Mouse (Mus musculus) heart, postnatal 10 days (tissue): ENCODE measurements around the gene Rftn1. TPM values are rescaled to one million over a fixed set of nuclear protein-coding genes. Genes with fewer than 3 reads are reported as not detected.
"Not testable (repeated sequence)": the region's sequence is repeated elsewhere in the genome, so short reads cannot be mapped to it uniquely, and the experiment has no call there.

Source experiments
- DNase-seq, 2 experiments: peaks; one replicate each; pipeline ENCODE4 v3.0.0; 2021
- intact Hi-C: fragments of 180-260 bp; cut with DNase I; formaldehyde crosslinking; loops from one replicate; pipeline ENCODE4 v1.15.1; 2025
- total RNA-seq, 2 experiments: library from RNA; stranded (reverse); gene quantifications; 2 replicates each; pipeline ENCODE4 v1.2.3; 2021

Rftn1 gene
- 10 to 100 TPM; 69.5 to 79.2 TPM for total RNA-seq

DNA sequence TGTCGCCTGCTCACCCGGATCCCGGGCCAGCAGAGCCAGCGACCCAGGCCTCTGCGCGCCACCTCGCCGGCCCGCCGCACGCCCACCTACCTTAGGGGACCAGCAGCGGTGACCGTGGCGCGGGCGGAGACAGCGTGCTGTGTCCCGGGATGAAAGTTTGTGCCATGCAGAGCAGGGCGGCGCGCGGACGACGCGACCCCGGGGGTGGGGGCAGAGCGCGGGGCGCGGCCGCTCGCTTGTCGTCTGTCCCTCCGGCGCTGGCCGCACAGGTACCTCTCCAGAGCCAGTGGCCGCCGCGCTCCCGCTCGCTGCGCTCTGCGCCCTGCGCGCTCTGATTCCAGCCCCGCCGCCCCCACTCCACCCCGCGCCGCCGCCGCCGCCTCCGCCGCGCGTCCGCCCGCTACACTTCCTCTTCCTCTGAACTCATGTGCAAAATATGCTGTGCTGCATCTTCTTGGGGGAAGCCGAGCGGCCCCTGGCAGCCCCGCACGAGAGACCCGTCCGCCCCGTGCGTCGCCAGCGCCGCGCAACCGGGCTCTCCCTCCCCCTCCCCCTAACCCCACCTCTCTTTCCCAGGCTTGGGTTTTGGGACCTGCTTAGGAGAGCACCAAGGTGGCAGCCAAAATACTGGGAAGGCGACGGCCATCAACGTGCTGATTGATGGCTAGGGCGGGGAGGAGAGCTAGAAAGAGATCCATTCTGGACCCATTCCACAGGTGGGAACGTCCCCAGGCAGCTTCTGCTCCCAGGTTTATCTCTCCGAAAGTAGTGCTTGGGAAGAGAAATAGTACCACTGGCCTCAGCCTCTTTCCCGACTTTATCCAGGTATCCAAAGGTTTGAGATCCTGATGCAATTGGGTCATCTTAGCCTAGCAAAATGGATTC lies at the start of gene Rftn1:
Rftn1 (minus strand) TSS at position 544 of the 885 bp plus-strand sequence.
- DNase-seq: peak; percentile 83 to 85
- intact Hi-C loops: loop anchor here (2.0 kb wide), 1 partner anchor 222 kb away; no protein-coding TSS in a partner anchor

DNA sequence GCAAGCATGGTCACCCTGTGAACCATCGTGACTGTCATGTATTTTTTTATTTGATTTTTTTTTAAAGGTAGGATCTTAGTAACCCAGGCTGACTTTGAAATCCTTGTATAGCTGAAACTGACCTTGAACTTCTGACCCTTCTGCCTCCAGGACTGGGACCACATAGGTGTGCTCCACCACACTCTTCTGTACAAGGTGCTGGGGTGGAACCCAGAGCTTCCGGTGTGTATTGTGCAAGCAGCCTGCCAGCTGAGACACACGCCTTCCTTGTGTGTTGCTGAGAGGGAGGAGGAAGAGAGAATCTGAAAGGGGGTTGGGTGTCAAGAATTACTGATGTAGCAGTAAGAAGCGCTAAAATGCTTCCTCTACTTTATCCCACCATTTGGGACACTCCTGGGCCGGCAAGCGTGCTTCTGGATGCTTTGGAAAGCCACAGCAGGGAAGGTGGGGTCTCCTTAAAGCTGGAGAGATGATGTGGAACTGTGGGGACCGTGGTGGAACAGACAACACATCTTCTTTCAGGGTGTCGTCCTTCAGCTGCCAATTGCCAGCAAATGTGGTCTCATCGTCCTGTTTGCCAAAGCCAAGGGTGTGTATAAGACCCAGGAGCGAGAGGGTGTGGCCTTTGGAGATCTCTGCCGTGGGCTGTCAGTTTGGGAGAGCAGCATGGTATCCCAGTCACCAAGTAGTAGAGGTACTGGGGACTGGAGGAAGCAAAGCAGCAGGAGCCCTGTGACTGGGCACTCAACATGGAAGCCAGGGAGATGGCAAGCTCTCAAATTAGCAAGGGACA lies 47.5 kb upstream of the Rftn1 start:
- intact Hi-C loops: loop anchor here (1.0 kb wide), 3 partner anchors 270 to 303 kb away; no protein-coding TSS in a partner anchor
- no peak for DNase-seq

DNA sequence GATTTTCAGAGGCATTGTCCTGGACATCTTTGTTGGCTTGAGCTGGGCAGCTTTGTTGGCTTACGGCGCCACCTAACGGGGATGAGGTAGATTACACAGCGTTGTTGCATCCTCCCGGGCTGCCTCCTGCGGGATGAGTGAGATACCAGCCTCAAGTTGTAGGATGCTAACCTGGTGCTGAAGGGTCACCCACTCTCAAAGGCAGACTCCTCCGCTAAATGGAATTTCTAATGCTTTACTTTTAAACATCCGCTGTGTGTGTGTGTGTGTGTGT lies 46.9 kb upstream of the Rftn1 start:
- intact Hi-C loops: loop anchor here (1.0 kb wide), 2 partner anchors 269 to 302 kb away; no protein-coding TSS in a partner anchor
- DNase-seq: peak; percentile 88 to 92

DNA sequence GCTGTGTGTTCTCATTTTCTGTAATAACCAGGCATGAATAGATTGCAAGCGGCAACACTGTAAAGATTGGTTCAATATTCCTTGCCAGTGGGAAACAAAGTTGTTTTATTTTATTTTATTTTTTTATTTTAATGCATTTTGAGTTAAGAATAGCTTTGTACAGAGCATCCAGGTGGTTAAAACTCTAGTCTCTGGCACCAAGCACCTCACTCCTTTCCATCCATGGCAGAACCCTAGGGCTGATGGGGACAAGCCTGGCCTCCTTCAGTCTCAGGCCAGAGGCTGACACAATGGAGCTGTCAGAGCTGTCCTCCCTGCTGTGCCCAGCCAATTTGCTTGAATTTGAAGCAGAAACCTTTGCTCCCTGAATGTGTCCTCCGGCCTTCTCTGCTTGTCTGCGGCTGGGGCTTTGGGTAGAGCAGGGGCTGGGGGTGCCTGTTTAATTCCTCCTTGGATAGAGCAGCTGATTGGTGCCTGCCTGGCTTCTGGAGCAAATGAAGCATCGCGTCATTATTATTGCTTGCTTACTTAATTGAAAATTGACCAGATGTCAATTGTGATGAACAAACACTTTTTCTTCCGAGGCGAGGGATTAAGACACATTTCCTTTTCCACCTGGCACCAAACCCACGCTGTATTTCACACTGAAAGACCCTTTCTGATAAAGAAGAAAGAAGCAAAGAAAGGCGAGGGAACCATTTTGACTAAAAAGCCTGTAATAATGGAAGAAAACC lies 46.4 kb upstream of the Rftn1 start:
- intact Hi-C loops: loop anchor here (1.0 kb wide), 2 partner anchors 269 to 302 kb away; no protein-coding TSS in a partner anchor
- peak in 1 of 2 experiments; percentile 24 for DNase-seq

DNA sequence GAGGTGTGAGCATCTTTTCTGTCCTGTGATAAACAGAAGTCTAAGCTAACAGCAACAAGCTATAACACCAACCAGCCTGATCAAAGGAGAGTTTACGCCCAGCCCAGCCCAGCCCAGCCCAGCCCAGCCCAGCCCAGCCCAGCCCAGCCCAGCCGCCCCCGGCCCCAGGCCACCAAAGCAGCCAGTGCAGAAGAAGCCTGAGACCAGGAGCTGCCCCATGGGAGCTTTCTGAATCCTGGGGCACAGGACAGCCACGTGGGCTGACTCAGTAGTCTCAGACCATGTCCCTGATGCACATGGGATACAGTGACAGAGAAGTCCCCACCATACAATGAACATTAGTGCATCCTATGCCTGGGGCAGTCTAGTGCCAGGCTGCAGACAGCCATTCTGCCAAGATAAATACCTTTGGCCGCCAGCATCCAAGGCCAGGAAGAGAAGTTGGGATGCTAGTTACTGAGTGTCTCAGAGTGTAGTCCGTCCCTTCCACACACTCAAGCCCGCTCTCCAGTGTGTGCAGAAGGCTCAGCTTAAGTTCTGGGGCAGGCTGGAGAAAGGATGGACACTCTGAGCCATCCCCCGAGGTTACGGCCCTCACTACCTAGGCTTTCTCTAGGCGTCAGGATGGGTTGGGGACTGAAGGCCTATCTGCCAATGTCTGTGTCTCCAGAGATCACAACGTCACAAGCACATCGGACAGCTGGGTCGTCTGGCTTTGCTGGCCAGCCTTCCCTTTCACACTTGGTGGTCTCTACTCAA lies 45.6 kb upstream of the Rftn1 start:
- peak in 1 of 2 experiments; percentile 27 for DNase-seq
- intact Hi-C loops: loop anchor here (2.0 kb wide), 1 partner anchor 43 kb away; no protein-coding TSS in a partner anchor

DNA sequence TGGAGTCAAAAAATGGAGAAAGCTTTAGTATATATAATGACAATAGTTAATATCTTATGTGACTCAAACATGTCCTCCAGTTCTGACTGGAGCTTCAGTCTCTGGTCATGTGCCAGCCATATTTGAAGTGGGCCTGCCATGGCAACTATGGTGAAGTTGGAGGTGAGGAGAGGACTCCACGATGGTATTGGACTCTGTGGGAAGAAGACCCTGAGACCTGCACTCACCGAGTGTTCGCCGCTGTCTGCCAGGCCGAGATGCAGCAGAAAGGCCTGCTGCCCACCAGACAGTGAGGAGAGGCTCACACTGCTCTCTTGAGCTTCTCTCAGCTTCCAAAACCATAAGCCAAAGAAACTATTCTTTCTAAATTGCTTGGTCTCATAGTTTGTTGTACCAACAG lies 43.5 kb upstream of the Rftn1 start:
- intact Hi-C loops: loop anchor here (2.0 kb wide), 1 partner anchor 41 kb away; no protein-coding TSS in a partner anchor
- DNase-seq: no peak

DNA sequence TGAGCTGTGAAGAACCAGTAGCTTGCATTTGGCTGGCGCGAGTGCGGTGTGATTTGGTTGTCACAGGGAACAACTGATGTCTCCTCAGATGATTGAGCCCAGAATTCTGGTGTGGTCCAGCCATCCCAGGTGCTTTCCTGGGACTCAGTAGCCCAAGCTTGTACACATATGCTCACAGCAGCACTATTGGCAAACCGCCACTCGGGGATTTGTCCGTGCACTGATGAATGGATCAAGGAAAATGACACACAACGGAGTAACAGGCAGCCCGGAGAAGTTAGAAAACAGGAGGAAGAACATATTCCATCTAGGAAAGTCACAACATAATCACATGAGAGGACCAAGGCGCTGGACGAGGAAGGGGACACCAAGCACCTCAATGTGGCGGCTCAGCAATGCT lies 42.3 kb upstream of the Rftn1 start:
- intact Hi-C loops: no loop called here
- no peak for DNase-seq

DNA sequence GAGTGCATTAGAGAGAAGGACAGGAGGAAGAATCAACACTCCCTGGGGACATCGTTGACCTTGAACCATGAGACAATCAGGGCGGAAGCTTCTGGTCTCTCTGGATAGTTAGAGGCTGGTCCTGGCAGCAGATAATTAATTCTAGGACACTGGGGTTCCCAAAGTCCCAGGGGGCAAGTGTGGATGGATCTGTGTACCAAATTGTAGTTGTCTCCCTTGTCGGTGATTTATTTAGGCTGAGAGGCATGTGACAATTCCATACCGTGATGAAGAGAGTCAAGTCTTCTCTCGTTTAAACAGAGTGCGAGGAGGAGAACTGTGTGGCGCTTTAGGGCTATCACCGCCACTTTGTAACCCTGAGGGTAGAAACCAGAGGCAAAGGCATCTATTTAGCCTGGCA lies 40.7 kb upstream of the Rftn1 start:
- intact Hi-C loops: no loop called here
- DNase-seq: no peak

DNA sequence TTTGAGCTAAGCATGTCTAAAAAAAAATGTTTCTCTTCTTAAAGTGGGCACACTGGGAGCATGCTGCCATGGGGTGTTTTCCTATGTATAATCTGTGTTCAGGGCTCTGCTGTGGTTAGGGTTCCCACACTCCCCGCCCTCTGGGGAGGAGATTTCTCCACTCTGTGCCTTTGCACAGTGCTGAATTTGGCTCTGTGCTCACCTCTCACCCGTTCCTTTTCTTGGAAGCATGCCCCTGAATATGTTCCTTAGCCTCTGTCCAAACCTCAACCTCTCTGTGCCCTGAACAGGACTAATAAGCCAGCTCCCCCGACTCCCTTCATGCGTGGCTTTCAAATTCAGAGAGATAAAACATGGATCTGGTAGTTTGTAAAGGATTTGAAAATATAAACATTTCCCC lies 39.1 kb upstream of the Rftn1 start:
- no peak for DNase-seq
- intact Hi-C loops: no loop called here

DNA sequence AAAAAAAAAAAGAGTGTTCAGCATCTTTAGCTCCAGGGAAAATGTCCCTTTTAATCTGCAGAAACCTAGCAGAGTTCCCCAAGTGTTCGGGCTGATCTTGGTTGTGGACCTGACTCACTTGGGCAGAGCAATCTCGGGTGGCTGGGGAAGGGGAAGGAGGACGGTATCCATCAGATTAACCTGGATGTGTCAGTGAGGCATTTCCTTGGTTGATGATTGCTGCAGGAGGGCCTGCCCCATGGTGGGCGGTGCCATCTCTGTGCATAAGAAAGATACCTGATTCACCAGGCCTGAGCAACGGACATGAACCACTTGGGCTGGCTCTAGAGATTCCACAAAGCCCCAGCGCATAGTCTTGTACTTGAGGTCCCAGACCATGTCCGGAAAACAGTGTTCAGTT lies 36.9 kb upstream of the Rftn1 start:
- intact Hi-C loops: no loop called here
- DNase-seq: no peak

DNA sequence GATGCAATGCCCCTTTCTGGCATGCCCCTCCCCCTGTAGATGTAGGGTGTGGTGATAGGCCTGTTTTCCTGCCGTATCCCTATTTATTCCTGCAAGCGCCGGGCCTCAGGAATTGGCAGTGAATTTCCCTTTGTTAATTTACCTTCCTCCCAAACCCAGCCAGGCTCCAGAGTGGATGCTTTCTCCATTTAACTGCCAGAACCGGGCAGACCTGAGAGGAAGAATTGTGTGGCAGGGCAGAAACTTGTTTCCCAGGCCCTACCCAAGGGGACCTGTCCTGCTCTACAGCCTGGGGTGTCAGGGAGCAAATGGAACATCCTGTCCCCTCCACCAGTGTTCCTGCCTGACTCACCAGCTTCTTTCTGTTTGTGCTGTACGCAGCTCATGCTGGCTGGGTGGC lies 34.2 kb upstream of the Rftn1 start:
- DNase-seq: peak; percentile 15 to 16
- intact Hi-C loops: no loop called here

DNA sequence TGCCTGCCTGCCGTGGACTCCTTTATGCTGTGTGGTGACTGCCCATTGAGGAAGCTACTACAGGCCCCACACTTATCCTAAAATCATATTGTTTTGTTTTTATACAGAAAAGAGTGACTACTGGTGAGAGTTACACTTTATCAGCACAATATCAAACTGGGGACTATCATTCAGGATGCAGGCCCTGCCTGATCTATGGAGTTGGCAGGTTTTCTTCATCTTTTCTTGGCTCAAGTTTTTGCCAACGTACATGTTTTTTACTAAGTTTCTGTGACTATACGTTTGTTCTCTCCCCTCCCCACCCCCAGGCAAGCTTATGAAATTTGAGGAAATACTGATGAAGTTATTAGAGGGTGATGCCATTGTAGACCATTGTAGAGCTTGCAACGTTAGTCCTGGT lies 27.5 kb upstream of the Rftn1 start:
- intact Hi-C loops: no loop called here
- DNase-seq: no peak

DNA sequence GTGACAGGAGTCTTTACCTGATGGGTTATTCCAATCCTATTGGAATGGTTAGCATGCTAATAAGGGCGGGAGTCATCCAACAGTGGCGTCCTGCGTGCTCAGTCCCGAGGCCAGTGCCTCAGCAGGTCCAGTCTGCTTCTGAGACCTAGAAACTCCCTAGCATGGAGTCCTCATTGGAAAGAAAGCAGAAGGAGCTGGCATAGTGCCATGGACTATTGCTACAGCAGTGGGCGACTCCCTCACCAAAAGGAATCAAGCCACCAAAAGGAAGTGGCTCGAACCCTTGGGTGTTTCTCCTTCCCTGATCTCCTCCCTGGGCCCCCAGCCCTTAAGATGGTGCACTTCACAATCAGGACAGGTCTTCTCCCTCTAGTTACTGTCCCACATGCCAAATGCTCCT lies 24.6 kb upstream of the Rftn1 start:
- no peak for DNase-seq
- intact Hi-C loops: no loop called here

DNA sequence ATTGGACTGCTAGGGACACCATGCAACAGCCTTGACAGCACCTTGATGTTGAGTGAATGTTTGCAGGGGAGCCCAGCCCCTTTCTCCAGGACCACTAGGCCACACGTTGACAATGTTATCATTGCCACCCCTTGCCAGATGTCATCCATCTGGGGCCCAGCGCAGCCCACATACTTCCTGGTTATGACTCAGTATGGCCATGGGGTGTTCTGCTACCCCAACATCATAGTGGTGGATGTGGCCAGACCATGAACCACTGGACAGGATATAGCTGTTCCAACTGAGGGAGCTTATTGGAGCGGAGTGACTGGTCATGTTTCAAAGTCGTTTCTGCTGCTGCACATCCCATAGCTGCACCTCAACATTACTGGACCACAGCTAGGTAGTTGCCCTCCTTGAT lies 22.6 kb upstream of the Rftn1 start:
- DNase-seq: no peak
- intact Hi-C loops: no loop called here

DNA sequence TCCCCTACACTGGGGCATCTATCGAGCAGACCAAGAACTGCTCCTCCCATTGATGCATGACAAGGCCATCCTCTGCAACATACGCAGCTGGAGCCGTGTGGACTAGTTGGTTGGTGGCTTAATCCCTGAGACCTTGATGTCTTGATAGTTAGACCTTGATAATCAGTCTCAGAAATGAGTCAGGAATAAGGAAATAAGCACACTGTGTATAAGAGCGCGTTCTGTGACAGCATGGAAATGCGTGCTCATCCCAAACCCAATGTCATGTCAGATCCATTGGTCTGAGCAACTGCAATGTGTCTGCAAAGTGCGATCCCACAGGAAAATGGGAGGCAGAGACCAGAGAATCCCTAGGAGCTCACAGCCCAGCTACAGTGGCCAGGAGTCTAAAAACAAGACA lies 21.3 kb upstream of the Rftn1 start:
- no peak for DNase-seq
- intact Hi-C loops: no loop called here

DNA sequence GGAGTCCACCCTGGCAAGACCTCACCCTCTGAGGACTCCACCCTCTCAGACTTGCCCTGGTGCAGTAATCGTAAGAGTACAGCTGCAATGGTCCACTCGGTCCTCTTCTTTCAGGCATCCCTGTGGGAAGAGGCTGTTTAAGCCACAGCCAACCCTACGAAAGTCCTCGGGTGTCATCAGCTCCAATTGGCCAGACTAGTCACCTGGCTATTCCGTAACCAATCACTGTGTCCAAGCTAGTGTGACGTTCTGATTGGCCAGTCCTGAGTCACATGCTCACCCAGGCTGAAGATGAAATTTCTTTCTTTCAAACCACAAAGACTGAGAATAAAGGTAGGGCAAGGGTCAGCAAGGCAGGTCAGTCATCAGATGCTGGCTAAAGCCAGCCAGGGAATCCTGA lies 19.4 kb upstream of the Rftn1 start:
- no peak for DNase-seq
- intact Hi-C loops: no loop called here

DNA sequence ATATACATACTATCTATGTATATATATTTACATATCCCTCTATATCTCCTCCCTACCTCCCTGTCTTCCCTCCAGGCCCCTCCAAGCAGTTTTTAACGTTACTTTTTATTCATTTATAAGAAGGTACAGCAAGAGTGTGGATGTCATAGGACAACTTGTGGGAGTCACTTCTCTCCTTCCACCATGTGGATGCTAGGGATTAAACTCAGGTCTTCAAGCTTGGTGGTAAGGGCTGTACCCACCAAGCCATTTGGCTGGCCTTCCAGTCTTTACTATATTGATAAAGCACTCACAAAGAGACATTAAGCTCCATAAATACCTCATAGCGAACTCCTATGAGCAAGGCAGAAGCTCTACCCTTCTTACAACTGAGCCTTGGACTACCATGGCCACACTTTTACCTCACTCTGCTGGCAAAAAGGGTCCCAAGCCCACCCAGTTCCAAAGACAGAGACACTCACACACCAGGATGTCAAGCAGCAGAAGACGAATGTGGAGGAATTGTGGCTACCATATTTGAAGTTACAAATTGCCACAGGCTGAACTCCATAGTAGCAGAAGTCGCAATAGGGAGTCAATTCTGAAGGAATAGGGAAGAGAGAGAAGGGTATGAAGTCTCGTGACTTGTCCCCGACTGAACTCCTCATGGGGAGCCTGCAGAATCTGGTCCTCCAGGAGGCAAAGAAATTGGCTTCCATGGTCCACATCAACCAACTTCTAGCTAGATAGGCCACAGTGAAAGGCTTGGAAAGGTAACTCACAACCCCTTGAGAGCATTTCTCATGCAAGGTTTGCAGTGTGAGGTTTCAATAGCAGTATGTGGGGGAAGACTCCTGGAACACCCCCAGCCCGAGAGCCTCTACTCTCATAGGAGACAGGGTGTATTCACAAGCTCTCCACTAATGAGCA lies 17.9 kb upstream of the Rftn1 start:
- intact Hi-C loops: no loop called here
- DNase-seq: no peak

DNA sequence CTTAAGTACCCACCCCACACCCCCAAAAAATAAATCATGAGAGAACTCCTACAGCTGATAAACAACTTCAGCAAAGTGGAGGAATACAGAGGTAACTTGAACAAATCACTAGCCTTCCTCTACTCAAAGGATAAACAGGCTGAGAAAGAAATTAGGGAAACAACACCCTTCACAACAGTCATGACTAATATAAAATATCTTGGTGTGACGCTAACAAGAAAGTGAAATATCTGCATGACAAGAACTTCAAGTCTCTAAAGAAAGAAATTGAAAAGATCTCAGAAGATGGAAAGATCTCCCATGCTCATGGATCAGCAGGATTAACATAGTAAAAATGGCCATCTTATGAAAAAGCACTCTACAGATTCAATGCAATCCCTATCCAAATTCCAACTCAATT lies 15.8 kb upstream of the Rftn1 start:
- intact Hi-C loops, DNase-seq: not testable (repeated sequence)

DNA sequence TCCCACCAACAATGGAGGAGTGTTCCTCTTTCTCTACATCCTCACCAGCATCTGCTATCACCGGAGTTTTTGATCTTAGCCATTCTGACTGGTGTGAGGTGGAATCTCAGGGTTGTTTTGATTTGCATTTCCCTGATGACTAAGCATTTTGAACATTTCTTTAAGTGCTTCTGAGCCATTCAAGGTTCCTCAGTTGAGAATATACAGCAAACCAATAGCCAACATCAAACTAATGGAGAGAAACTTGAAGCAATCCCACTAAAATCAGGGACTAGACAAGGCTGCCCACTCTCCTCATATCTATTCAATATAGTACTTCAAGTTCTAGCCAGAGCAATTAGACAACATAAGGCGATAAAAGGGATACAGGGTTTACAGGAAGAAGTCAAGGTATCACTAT lies 15.4 kb upstream of the Rftn1 start:
- DNase-seq, intact Hi-C loops: not testable (repeated sequence)
